Mouse (Mus musculus) liver, embryonic 11.5 days (tissue): ENCODE data around the gene Cln5. TPM values are rescaled to one million over a fixed set of nuclear protein-coding genes. Genes with fewer than 3 reads are reported as not detected.

ENCODE experiments used
- ATAC-seq: fragments of 200-750 bp; cut with Nextera tagmentation; replicated peaks from 2 replicates; pipeline ENCODE4 v1.8.0; 2017; ENCODE audit warnings: moderate number of reproducible peaks, mild to moderate bottlenecking, moderate TSS enrichment, moderate library complexity; ENCODE audit not compliant: low FRiP score
- DNase-seq: peaks from one replicate; pipeline ENCODE4 v3.0.0-alpha.2; 2017; ENCODE audit warnings: low spot score
- H3K27ac ChIP-seq: fragments of 300-500 bp; sonication (generic); 2 replicates; pipeline ENCODE4 v1.5.1; 2014; ENCODE audit warnings: mild to moderate bottlenecking, low read depth, low read length, control low read depth
- H3K27me3 ChIP-seq: fragments of 300-500 bp; sonication (generic); replicated peaks from 2 replicates; pipeline ENCODE4 v1.6.1; 2014; ENCODE audit warnings: low read length, mixed read lengths; ENCODE audit not compliant: control insufficient read depth, insufficient read depth
- H3K36me3 ChIP-seq: fragments of 300-500 bp; sonication (generic); 2 replicates; pipeline ENCODE4 v1.6.1; 2014; ENCODE audit warnings: mild to moderate bottlenecking, low read length, moderate library complexity, mixed read lengths; ENCODE audit not compliant: control insufficient read depth, insufficient read depth
- H3K4me1 ChIP-seq: fragments of 300-500 bp; sonication (generic); replicated peaks from 2 replicates; pipeline ENCODE4 v1.6.1; 2014; ENCODE audit warnings: low read length, mixed read lengths; ENCODE audit not compliant: control insufficient read depth, insufficient read depth
- H3K4me2 ChIP-seq: fragments of 300-500 bp; sonication (generic); 2 replicates; pipeline ENCODE4 v1.6.1; 2014; ENCODE audit warnings: mild to moderate bottlenecking, control low read depth, moderate library complexity
- H3K4me3 ChIP-seq: fragments of 300-500 bp; sonication (generic); 2 replicates; pipeline ENCODE4 v1.5.1; 2014; ENCODE audit warnings: low read depth, low read length, control low read depth
- H3K9ac ChIP-seq: fragments of 300-500 bp; sonication (generic); 2 replicates; pipeline ENCODE4 v1.6.1; 2014; ENCODE audit warnings: low read depth, low read length, control low read depth
- H3K9me3 ChIP-seq: fragments of 300-500 bp; sonication (generic); 2 replicates; pipeline ENCODE4 v1.6.1; 2016; ENCODE audit warnings: low read length, inconsistent platforms, mixed read lengths; ENCODE audit not compliant: control insufficient read depth
- WGBS: fragments of 180-500 bp; shearing (Covaris S2); extraction: QIAGEN DNeasy Blood & Tissue Kit; methylation state at CpG from one replicate; pipeline ENCODE4 v1.1.7; 2014; 5-methylcytosine and 5-hydroxymethylcytosine counted together
- polyA plus RNA-seq: library from polyadenylated mRNA; unstranded; fragments of >200 nt; fragmentation: Nextera tagmentation; extraction: Ambion mirVana; gene quantifications from 2 replicates; pipeline ENCODE4 v1.2.1, GENCODE M21; 2014

Gene Cln5
- 29.4 and 31.8 TPM in 2 replicates for polyA plus RNA-seq

- Histone ChIP-seq H3K9me3 (no peaks in the 10 kb centered on the region), H3K27me3 (no peaks in the 10 kb centered on the region), H3K36me3 (peaks cover 14% of the 10 kb centered on the region), H3K9ac (peak within 1 kb of the TSS; percentile 81), H3K4me3 (peak within 1 kb of the TSS; percentile 77), H3K4me2 (peak within 1 kb of the TSS; percentile 94), H3K4me1 (peaks cover 6% of the 10 kb centered on the region; the same call in 1 of the 2 replicates), H3K27ac (peak within 1 kb of the TSS; percentile 90)
- ATAC-seq, result peak; percentile 97
- under 1% methylated on average over 65 of the region's 65 CpGs for WGBS
- DNase-seq, result peak; percentile 91
These were observed at the start of gene Cln5 for GRCm38 (mm10) chr14:103069864-103070611. TSS of gene Cln5 (plus strand) at chr14:103070216.

GRCm38 (mm10) chr14:103029203-103029602 is 40.8 kb upstream of the Cln5 start:
- Histone ChIP-seq H3K9me3 (no peaks in the 10 kb centered on the region), H3K4me3 (no peak overlapping the region), H3K27ac (no peak overlapping the region), H3K36me3 (no peaks in the 10 kb centered on the region), H3K27me3 (no peaks in the 10 kb centered on the region), H3K4me1 (no peaks in the 10 kb centered on the region), H3K9ac (no peak overlapping the region), H3K4me2 (no peak overlapping the region)
- DNase-seq (no peak), ATAC-seq (no peak)
- WGBS, result 64% methylated on average over 2 of the region's 2 CpGs

- Histone ChIP-seq H3K27ac (no peak overlapping the region), H3K4me2 (no peak overlapping the region), H3K9me3 (no peaks in the 10 kb centered on the region), H3K4me3 (no peak overlapping the region), H3K4me1 (no peaks in the 10 kb centered on the region), H3K27me3 (no peaks in the 10 kb centered on the region), H3K9ac (no peak overlapping the region), H3K36me3 (no peaks in the 10 kb centered on the region)
- 57% methylated on average over 10 of the region's 10 CpGs for WGBS
- DNase-seq (no peak), ATAC-seq (peak; percentile 41; the same call in 1 of the 2 replicates)
These were observed 36.7 kb upstream of the Cln5 start for GRCm38 (mm10) chr14:103033271-103033823.

- Histone ChIP-seq H3K4me1 (no peaks in the 10 kb centered on the region), H3K27ac (no peak overlapping the region), H3K27me3 (no peaks in the 10 kb centered on the region), H3K9ac (no peak overlapping the region), H3K36me3 (no peaks in the 10 kb centered on the region), H3K4me2 (no peak overlapping the region), H3K9me3 (no peaks in the 10 kb centered on the region), H3K4me3 (no peak overlapping the region)
- no peak for DNase-seq
- 84% methylated on average over 9 of the region's 9 CpGs for WGBS
- no peak for ATAC-seq
These were observed 35.9 kb upstream of the Cln5 start for GRCm38 (mm10) chr14:103034076-103034475.

GRCm38 (mm10) chr14:103037016-103037415 is 33.0 kb upstream of the Cln5 start:
- Histone ChIP-seq H3K4me2 (no peak overlapping the region), H3K36me3 (no peaks in the 10 kb centered on the region), H3K9ac (no peak overlapping the region), H3K4me1 (no peaks in the 10 kb centered on the region), H3K4me3 (no peak overlapping the region), H3K27me3 (no peaks in the 10 kb centered on the region), H3K27ac (no peak overlapping the region), H3K9me3 (no peaks in the 10 kb centered on the region)
- WGBS, result 73% methylated on average over 3 of the region's 3 CpGs
- DNase-seq (no peak), ATAC-seq (no peak)

- Histone ChIP-seq H3K27me3 (no peaks in the 10 kb centered on the region), H3K4me2 (no peak within 1 kb of the TSS), H3K4me1 (peaks cover 4% of the 10 kb centered on the region; the same call in 1 of the 2 replicates), H3K36me3 (no peaks in the 10 kb centered on the region), H3K9me3 (no peaks in the 10 kb centered on the region), H3K27ac (no peak within 1 kb of the TSS), H3K4me3 (no peak within 1 kb of the TSS), H3K9ac (no peak within 1 kb of the TSS)
- DNase-seq (no peak), ATAC-seq (no peak)
- WGBS, result 78% methylated on average over 2 of the region's 2 CpGs
These were observed 23.3 kb upstream of the Cln5 start, which contains the start of gene Acod1 for GRCm38 (mm10) chr14:103046677-103047076. TSS of gene Acod1 (plus strand) at chr14:103046977.

GRCm38 (mm10) chr14:103048292-103049086 is 21.5 kb upstream of the Cln5 start:
- peak overlapping the region; percentile 28 for H3K4me2 ChIP-seq
- ATAC-seq (peak; percentile 85), DNase-seq (no peak)
- no peaks in the 10 kb centered on the region for H3K9me3 ChIP-seq
- no peak overlapping the region for H3K27ac ChIP-seq
- WGBS, result 34% methylated on average over 11 of the region's 11 CpGs
- peaks cover 4% of the 10 kb centered on the region; the same call in 1 of the 2 replicates for H3K4me1 ChIP-seq
- H3K9ac ChIP-seq, result no peak overlapping the region
- no peaks in the 10 kb centered on the region for H3K36me3 ChIP-seq
- no peaks in the 10 kb centered on the region for H3K27me3 ChIP-seq
- no peak overlapping the region for H3K4me3 ChIP-seq

- H3K9me3 ChIP-seq, result no peaks in the 10 kb centered on the region
- DNase-seq (peak; percentile 67), ATAC-seq (peak; percentile 87)
- H3K27ac ChIP-seq, result no peak overlapping the region
- no peak overlapping the region for H3K4me3 ChIP-seq
- no peaks in the 10 kb centered on the region for H3K27me3 ChIP-seq
- no peak overlapping the region for H3K4me2 ChIP-seq
- peaks cover 4% of the 10 kb centered on the region; the same call in 1 of the 2 replicates for H3K4me1 ChIP-seq
- H3K9ac ChIP-seq, result no peak overlapping the region
- H3K36me3 ChIP-seq, result no peaks in the 10 kb centered on the region
- WGBS, result 22% methylated on average over 8 of the region's 8 CpGs
These were observed 18.8 kb upstream of the Cln5 start for GRCm38 (mm10) chr14:103051159-103051769.
